Mouse (Mus musculus) adrenal gland, postnatal 14 days (tissue): ENCODE results near the gene Lcmt1. TPM values are rescaled to one million over a fixed set of nuclear protein-coding genes. Genes with fewer than 3 reads are reported as not detected.

Experiments used
- DNase-seq: peaks from one replicate; pipeline ENCODE4 v3.0.0; 2021; ENCODE audit warnings: mixed read lengths
- long read RNA-seq, 2 experiments: library from polyadenylated mRNA; stranded (forward); transcript quantifications; one replicate each; pipeline ENCODE4 v2.0.0; 2021
- total RNA-seq: library from RNA; stranded (reverse); gene quantifications from 2 replicates; pipeline ENCODE4 v1.2.3, GENCODE M21; 2021

Lcmt1 gene
- total RNA-seq, result 23.2 and 26.2 TPM in 2 replicates
- long read RNA-seq, experiment 1, transcript Lcmt1-201 (11 exons, 1,369 nt), result major isoform, 48 of 51 reads
- long read RNA-seq, experiment 1, partial matches to known transcripts, result 0 of 51 reads
- long read RNA-seq, experiment 1, other reads (novel, unspliced or antisense), result 3 of 51 reads
- long read RNA-seq, experiment 2, transcript Lcmt1-201 (11 exons, 1,369 nt), result major isoform, 20 of 29 reads
- long read RNA-seq, experiment 2, partial matches to known transcripts, result 2 of 29 reads
- long read RNA-seq, experiment 2, other reads (novel, unspliced or antisense), result 6 of 29 reads

GRCm38 (mm10) chr7:123369759-123370481, at the start of gene Lcmt1, which contains the start of gene Arhgap17:
Lcmt1 (plus strand) TSS chr7:123369784.
Arhgap17 (minus strand) TSS chr7:123369915.
- DNase-seq, result peak; percentile 98

DNA sequence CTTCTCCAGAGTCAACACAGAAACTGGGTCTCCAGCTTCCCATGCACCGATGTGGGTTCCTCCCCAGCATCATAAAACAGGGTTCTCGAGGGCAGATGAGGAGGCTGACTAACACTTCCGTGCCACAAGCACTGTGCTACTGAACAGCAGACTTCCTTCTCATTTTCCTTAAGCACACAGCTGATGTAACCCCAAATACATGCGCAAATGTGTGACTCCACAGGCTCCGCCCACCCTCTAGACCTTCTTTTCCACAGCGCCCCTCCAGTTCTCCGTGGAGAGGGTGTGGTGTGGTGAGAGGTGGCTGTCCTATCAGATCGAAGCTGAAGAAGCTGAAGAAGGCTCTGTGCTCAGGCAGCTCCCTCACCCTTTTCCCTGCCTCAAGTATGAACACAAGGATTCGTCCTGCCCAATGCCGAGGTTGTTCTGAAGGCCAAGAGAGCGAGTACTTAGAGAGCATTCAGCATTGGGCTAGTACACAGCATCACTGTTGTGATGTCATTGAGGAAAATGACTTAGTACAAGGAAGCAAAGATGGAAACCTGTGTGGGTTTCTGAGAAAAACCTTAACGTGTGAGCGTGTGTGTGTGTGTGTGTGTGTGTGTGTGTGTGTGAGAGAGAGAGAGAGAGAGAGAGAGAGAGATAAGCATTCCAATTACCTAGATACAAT, 47.0 kb upstream of the Lcmt1 start:
- DNase-seq, result no peak

GRCm38 (mm10) chr7:123323388-123323787, 46.2 kb upstream of the Lcmt1 start:
- no peak for DNase-seq

DNA sequence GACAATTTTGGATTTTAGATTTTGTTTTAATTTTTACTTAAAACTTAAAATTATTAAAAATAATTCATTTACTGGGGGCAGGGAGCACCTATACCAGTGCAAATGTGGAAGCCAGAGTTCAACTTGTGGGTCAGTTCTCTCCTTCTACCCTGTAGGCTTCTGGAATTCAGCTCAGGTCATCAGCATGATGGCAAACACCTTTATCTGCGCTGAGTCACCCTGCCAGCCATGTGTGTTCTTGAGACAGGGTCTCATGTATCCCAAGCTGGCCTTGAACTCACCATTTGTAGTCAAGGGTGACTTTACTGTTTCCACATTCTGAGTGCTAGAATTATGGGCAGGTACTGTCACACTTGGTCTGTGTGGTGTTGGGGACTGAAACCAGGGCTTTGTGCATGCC, 45.5 kb upstream of the Lcmt1 start:
- DNase-seq, result no peak

- no peak for DNase-seq
These were observed 43.5 kb upstream of the Lcmt1 start for GRCm38 (mm10) chr7:123326062-123326461.

GRCm38 (mm10) chr7:123326901-123327300, 42.7 kb upstream of the Lcmt1 start:
- no peak for DNase-seq

GRCm38 (mm10) chr7:123327909-123328308, 41.7 kb upstream of the Lcmt1 start:
- DNase-seq, result no peak

DNA sequence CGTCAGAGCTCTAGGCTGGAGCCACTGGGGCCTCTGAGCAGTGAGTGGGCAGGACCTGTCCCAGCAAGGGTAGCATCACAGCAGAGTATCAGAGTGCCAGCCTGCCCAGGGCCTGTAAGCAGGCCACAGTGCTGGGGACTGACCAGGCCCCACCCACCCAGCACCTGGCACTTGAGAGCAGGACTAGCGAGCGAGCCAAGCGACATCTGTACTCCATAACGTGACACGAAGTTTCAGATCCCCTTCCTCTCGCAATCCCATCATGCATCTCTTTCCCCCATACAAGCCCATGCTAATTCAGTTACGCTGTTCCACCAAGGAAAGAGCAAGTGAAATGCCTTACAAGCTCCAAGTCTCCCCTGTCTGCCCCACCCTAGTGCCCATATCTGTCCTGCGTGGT, 39.1 kb upstream of the Lcmt1 start:
- DNase-seq, result no peak

- no peak for DNase-seq
These were observed 33.3 kb upstream of the Lcmt1 start for GRCm38 (mm10) chr7:123336322-123336721.

DNA sequence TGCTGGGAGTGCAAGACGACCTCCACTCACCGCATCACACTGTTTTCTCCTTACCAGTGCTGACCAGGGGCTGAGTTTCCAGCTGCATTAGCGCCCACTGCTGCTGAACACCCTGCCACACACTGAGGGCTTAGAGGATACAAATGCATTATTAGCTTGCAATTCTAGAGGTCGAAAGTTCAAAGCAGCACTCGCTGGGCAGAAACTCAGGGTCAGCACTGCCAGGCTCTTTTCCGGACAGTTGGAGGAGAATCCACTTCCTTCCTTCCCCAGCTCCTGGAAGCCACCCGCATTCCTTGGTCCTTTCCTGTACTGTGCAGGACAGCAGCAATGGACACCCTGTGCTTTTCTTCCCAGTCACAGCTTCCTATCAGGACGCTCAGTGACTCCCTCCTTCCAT, 31.2 kb upstream of the Lcmt1 start:
- DNase-seq, result peak; percentile 40

DNA sequence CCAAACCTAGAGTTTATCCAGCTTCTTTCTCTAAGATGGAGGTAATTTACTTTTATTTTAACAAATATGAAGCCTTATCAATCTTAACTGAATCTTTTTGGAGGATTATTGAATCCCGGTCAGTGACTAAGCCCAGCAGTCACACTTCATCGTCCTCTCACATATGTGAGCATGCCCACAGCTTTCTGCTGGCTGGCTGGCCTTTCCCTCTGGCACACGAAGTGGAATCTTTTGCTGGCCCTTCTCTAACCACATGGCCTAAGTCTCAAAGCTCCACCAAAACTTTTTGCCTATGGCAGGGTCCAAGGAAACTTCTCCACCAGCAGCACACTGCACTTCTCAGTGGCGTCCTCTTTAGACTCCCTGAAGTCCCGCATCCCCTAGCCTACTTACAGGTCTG, 27.7 kb upstream of the Lcmt1 start:
- DNase-seq, result no peak

- no peak for DNase-seq
These were observed 25.4 kb upstream of the Lcmt1 start for GRCm38 (mm10) chr7:123344079-123344780.

GRCm38 (mm10) chr7:123345041-123345544, 24.5 kb upstream of the Lcmt1 start:
- DNase-seq, result no peak

DNA sequence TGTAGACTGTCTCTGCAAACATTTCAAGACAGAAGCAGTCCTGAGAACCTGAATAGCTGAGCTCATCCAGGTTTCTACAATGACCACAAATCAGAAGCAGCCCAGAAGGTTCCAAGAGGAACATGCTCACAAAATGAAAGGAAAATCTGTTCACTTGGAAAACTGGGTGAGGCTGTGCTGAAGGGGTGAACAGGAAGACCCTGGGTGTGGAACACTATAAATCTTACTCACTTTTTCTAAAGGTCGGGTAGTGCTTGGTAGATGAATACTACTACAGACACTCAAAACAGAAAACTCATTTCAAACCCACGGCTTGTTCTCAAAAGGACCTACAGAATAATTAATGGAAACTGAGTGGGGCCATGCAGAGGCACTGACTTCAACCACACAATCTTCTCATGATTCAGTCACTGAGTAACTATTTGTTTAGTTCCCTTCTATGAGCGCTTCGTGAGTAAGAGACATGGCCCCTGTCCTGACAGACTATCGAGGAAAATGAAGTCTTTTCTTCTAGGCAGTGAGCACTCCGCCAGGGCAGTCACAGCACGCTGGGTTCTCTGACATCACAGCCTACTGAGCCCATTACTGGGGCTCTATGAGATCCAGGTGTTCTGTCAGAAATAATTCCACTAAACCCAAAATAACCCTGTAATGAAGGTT, 22.8 kb upstream of the Lcmt1 start:
- DNase-seq, result no peak

- no peak for DNase-seq
These were observed 19.8 kb upstream of the Lcmt1 start for GRCm38 (mm10) chr7:123349813-123350212.

DNA sequence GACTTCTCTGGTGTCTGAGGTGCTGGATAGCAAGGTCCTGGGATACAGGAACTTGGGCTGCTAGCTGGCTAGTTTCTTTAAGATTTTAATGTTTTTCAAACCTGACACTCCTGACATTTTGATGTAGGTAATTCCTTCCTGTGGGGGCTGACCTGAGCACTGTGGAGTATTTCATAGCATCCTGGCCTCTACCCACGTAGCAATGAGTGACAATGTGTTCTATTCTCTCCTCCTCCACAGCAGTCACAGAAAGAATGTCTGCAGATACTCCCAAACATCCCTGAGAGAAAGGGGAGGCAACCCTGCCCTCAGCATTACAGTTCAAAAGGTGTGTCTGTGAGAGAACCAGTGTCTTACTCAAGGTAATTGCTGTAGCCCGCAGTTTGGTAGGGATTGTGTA, 19.3 kb upstream of the Lcmt1 start:
- no peak for DNase-seq

GRCm38 (mm10) chr7:123353081-123353480, 16.5 kb upstream of the Lcmt1 start:
- no peak for DNase-seq

DNA sequence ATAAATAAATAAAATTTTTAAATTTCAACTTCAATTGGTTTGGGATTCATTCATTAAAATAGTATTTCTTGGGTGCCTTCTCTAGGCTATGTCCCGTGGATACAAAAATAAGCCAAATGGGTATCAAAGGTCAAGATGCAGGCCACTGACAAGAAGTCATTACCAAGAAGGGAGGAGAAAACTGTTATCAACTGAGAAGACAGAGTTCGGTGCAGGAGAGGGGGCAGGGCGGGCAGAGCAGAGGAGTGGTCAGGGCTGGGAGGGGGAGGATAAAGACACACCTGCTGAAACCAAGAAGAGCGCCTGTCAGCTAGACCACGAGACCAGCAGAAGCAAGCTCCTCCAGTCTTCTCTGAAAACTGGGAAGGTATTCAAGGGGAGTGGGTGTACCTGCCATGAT, 15.7 kb upstream of the Lcmt1 start:
- no peak for DNase-seq

DNA sequence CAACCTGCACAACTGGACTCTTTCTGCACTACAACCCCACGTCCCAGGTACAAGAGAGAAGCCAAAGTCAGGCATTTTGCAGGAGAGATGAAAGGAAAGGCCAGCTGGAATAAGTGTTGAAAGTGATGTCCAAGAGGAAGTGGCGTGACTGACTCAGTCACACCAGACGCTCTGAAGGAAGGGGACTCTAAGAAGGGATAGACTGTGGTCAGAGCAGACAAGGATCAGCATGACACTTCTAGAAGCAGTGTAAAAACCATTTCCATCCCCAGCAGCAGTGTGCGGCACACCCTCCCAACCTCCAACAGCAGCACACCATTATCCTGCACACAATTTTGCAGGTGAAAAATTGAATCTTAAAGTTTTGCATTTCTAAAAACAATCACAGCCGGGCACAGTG, 15.2 kb upstream of the Lcmt1 start:
- DNase-seq, result no peak

- DNase-seq, result no peak
These were observed 14.7 kb upstream of the Lcmt1 start for GRCm38 (mm10) chr7:123354851-123355250.

DNA sequence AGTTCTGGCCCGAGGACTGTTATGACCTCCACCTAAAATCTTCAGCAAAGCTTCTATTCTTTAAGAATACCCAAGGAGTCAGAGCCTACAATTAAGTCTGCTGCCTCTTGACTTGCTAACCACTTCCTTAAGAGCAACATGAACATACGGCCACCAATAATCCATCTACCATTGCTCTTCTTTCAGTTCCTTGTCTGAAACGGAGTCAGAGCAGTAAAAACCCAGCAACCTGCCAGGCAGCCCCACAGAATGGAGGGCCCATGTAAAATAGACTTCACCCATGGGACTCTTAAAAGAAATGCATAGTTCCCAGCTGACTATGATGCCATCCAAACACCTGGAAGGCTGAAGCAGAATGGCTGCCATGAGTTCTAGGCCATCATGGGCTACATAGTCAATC, 13.4 kb upstream of the Lcmt1 start:
- no peak for DNase-seq

DNA sequence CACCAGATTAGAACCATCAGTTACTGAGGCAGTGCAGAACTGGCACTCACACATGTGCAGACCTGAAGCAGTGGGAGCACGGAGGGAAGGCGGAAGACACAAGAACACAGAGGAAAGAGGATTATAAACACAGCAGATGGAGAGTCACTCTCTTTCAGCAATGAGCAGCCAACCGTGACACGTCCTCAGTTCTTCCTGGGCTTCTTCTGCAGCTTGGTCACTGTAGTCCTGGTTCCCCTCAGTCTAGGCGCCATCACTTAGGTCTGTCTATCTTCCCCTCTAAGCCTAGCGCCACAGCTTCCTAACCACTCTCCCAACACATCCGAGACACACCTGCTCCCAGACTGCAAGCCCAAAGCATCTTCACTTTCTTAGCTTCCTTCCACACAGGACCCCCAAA, 10.5 kb upstream of the Lcmt1 start:
- no peak for DNase-seq
